ENCODE assay signal across 22 mouse cellular contexts in genomic region chr5:101851133-101851532, GRCm38 (mm10).
DNase-seq lines count a peak whose midpoint lies in the region; ATAC-seq and TF ChIP-seq lines count a peak whose summit lies in the region.
"Had no signal": no experiment of that assay in that cellular context is flagged by ENCODE, and none has a peak within 500 bp of the region (broad histone marks: within the 10 kb centered on the region; RNA-seq: fewer than 3 reads in every experiment).

No protein-coding gene starts in this region.

- peaks cover 21% of the 10 kb centered on the region for H3K36me3 ChIP-seq in forebrain, embryonic 11.5 days (ENCODE audit: control insufficient read depth, insufficient read depth, low read length)
- H3K36me3 ChIP-seq in forebrain, embryonic 10.5 days (replicated peaks): peaks cover 100% of the 10 kb centered on the region
- peaks cover 17% of the 10 kb centered on the region for H3K36me3 ChIP-seq in liver, embryonic 14.5 days (replicated peaks; ENCODE audit: control insufficient read depth, insufficient read depth, low read depth)

- peak; percentile 62 for TF ChIP-seq EP300 in liver, embryonic 14.5 days (IDR thresholded peaks at IDR 0.05; ENCODE audit: low read depth)

- no peak overlapping the region for H3K4me2 ChIP-seq in forebrain, embryonic 11.5 days (ENCODE audit: low read depth, low read length, severe bottlenecking)
- no peak overlapping the region for H3K4me2 ChIP-seq in liver, embryonic 14.5 days (ENCODE audit: low read depth)
- H3K4me2 ChIP-seq: embryonic facial prominence, embryonic 13.5 days; heart, embryonic 13.5 days; hindbrain, embryonic 12.5 days had no signal

- H3K27me3 ChIP-seq in forebrain, embryonic 11.5 days (ENCODE audit: control insufficient read depth, insufficient read depth, low read length): no peaks in the 10 kb centered on the region
- H3K27me3 ChIP-seq in forebrain, embryonic 10.5 days (ENCODE audit: poor library complexity, severe bottlenecking): no peaks in the 10 kb centered on the region
- H3K27me3 ChIP-seq in liver, embryonic 14.5 days (ENCODE audit: control insufficient read depth, insufficient read depth, low read length): no peaks in the 10 kb centered on the region
- H3K27me3 ChIP-seq: embryonic facial prominence, embryonic 13.5 days; heart, embryonic 13.5 days; hindbrain, embryonic 12.5 days had no signal

- 93% methylated on average over 7 of the region's 7 CpGs for WGBS in forebrain, embryonic 11.5 days
- WGBS in forebrain, embryonic 10.5 days: 92% methylated on average over 7 of the region's 7 CpGs
- 45% methylated on average over 7 of the region's 7 CpGs for WGBS in liver, embryonic 14.5 days (ENCODE audit: insufficient replicate concordance)

- TF ChIP-seq CTCF in liver, embryonic 14.5 days (IDR thresholded peaks at IDR 0.05; ENCODE audit: low read depth): no peak

- H3K4me3 ChIP-seq in forebrain, embryonic 11.5 days (ENCODE audit: low read depth, low read length): no peak overlapping the region
- no peak overlapping the region for H3K4me3 ChIP-seq in forebrain, embryonic 10.5 days
- H3K4me3 ChIP-seq in liver, embryonic 14.5 days (ENCODE audit: insufficient read depth in 1 of 2, low read depth in 2 of 2, low read length in 2 of 2): no peak overlapping the region
- H3K4me3 ChIP-seq: embryonic facial prominence, embryonic 13.5 days; heart, embryonic 13.5 days; hindbrain, embryonic 12.5 days had no signal

- intact Hi-C loops in left cerebral cortex, postnatal 25 days (cut with DNase I): no loop called here
- intact Hi-C loops in gastrocnemius, postnatal 36 days (cut with DNase I): no loop called here

- no peak overlapping the region for H3K27ac ChIP-seq in forebrain, embryonic 11.5 days (ENCODE audit: low read depth, low read length)
- H3K27ac ChIP-seq in forebrain, embryonic 10.5 days: no peak overlapping the region
- no peak overlapping the region for H3K27ac ChIP-seq in liver, embryonic 14.5 days
- H3K27ac ChIP-seq: embryonic facial prominence, embryonic 13.5 days; heart, embryonic 13.5 days; hindbrain, embryonic 12.5 days had no signal

- H3K4me1 ChIP-seq in forebrain, embryonic 11.5 days (replicated peaks; ENCODE audit: control insufficient read depth, insufficient read depth, low read length): no peaks in the 10 kb centered on the region
- H3K4me1 ChIP-seq in forebrain, embryonic 10.5 days: no peaks in the 10 kb centered on the region
- no peaks in the 10 kb centered on the region for H3K4me1 ChIP-seq in liver, embryonic 14.5 days (replicated peaks; ENCODE audit: control insufficient read depth in 2 of 2, insufficient read depth in 2 of 2, low read length in 1 of 2)
- H3K4me1 ChIP-seq: embryonic facial prominence, embryonic 13.5 days; heart, embryonic 13.5 days; hindbrain, embryonic 12.5 days had no signal

- no peak for ATAC-seq in forebrain, embryonic 11.5 days (replicated peaks; ENCODE audit: low FRiP score)
- peak; percentile 55 for ATAC-seq in liver, embryonic 14.5 days (ENCODE audit: insufficient read depth)
- ATAC-seq in megakaryocyte progenitor cell, adult 5-6 weeks (replicated peaks; ENCODE audit: poor library complexity): peak; percentile 59
- ATAC-seq: CD4-positive, CD25-positive, alpha-beta regulatory T cell, adult 4 months; forebrain, embryonic 14.5 days; hindbrain, embryonic 16.5 days; inflammation-experienced regulatory T-cells, adult 6 months had no signal

- H3K9me3 ChIP-seq in forebrain, embryonic 11.5 days (ENCODE audit: control insufficient read depth, low read length): no peaks in the 10 kb centered on the region
- no peaks in the 10 kb centered on the region for H3K9me3 ChIP-seq in forebrain, embryonic 10.5 days
- H3K9me3 ChIP-seq in liver, embryonic 14.5 days (ENCODE audit: control insufficient read depth, low read length): no peaks in the 10 kb centered on the region
- H3K9me3 ChIP-seq: embryonic facial prominence, embryonic 13.5 days; heart, embryonic 13.5 days; hindbrain, embryonic 12.5 days had no signal

- peak; percentile 40 for DNase-seq in forebrain, embryonic 11.5 days (ENCODE audit: low spot score)
- no peak for DNase-seq in forebrain, embryonic 10.5 days (ENCODE audit: extremely low spot score, low spot score)
- peak; percentile 24 for DNase-seq in liver
- DNase-seq in liver, embryonic 14.5 days (ENCODE audit: low read depth in 3 of 3, low spot score in 3 of 3): no peak
- no peak for DNase-seq in left cerebral cortex, postnatal 25 days (ENCODE audit: low spot score in 2 of 2)
- no peak for DNase-seq in layer of hippocampus, adult 11-12 months (ENCODE audit: low spot score)
- no peak for DNase-seq in gastrocnemius, postnatal 36 days
- DNase-seq: adrenal gland, postnatal 10 days; B cell, adult 2 months; cerebellum, adult 11-12 months; cerebellum, adult 9-10 months; cerebellum, postnatal 25 days; gastrocnemius, postnatal 10 days; heart, postnatal 4 days had no signal

- no peak overlapping the region for H3K9ac ChIP-seq in forebrain, embryonic 11.5 days (ENCODE audit: low read length)
- H3K9ac ChIP-seq in liver, embryonic 14.5 days (replicated peaks): no peak overlapping the region
- H3K9ac ChIP-seq: embryonic facial prominence, embryonic 13.5 days; heart, embryonic 13.5 days; hindbrain, embryonic 12.5 days had no signal

Comparison
In these comparisons a context has a peak if more than half of its experiments do, and no peak if none do; other contexts are left out.
1. DNase-seq: peak in forebrain, embryonic 11.5 days (single experiment) and liver (single experiment); none in forebrain, embryonic 10.5 days (single experiment), liver, embryonic 14.5 days (0 of 3), left cerebral cortex, postnatal 25 days (0 of 2), layer of hippocampus, adult 11-12 months (single experiment) and gastrocnemius, postnatal 36 days (0 of 2).